Mouse (Mus musculus) T-helper 17 cell (primary cell): ENCODE data around the gene Gm10337.

Experiments
- in situ Hi-C, 2 experiments: fragments of 300-600 bp; cut with MboI, MseI; formaldehyde crosslinking; loops; 1 replicate in 1 of 2; 2 replicates in 1 of 2; pipeline ENCODE4 v1.15.1; 2025; ENCODE audit warnings: high pct_unique_total_duplicates in 2 of 2

Gm10337 gene

GRCm38 (mm10) chr15:102515261-102515660, 11.7 kb downstream of the Gm10337 start:
- in situ Hi-C loops: loop anchor here in 1 of 2 experiments (25.0 kb wide), 1 partner anchor 722 kb away; the partner anchor contains the start of genes Cbx5 and Hnrnpa1

- in situ Hi-C loops: loop anchor here in 1 of 2 experiments (25.0 kb wide), 1 partner anchor 722 kb away; the partner anchor contains the start of genes Cbx5 and Hnrnpa1
These were observed 12.3 kb downstream of the Gm10337 start for GRCm38 (mm10) chr15:102515791-102516190.

- in situ Hi-C loops: loop anchor here in 1 of 2 experiments (25.0 kb wide), 1 partner anchor 721 kb away; the partner anchor contains the start of genes Cbx5 and Hnrnpa1
These were observed 12.8 kb downstream of the Gm10337 start for GRCm38 (mm10) chr15:102516293-102516692.

- in situ Hi-C loops: loop anchor here in 1 of 2 experiments (25.0 kb wide), 1 partner anchor 720 kb away; the partner anchor contains the start of genes Cbx5 and Hnrnpa1
These were observed 13.3 kb downstream of the Gm10337 start, which contains the start of gene Map3k12 for GRCm38 (mm10) chr15:102516728-102517404. TSS of gene Map3k12 (minus strand) at chr15:102517064.

- in situ Hi-C loops: loop anchor here in 1 of 2 experiments (25.0 kb wide), 1 partner anchor 720 kb away; the partner anchor contains the start of genes Cbx5 and Hnrnpa1
These were observed 14.1 kb downstream of the Gm10337 start for GRCm38 (mm10) chr15:102517631-102517975.

GRCm38 (mm10) chr15:102517976-102518858, 14.7 kb downstream of the Gm10337 start, which contains the start of gene Tarbp2:
TSS of gene Tarbp2 (plus strand) at chr15:102518192.
- in situ Hi-C loops: loop anchor here in 1 of 2 experiments (25.0 kb wide), 1 partner anchor 719 kb away; the partner anchor contains the start of genes Cbx5 and Hnrnpa1

- in situ Hi-C loops: loop anchor here in 1 of 2 experiments (25.0 kb wide), 1 partner anchor 718 kb away; the partner anchor contains the start of genes Cbx5 and Hnrnpa1
These were observed 15.3 kb downstream of the Gm10337 start for GRCm38 (mm10) chr15:102518859-102519201.

GRCm38 (mm10) chr15:102519211-102520141, 16.0 kb downstream of the Gm10337 start:
- in situ Hi-C loops: loop anchor here in 1 of 2 experiments (25.0 kb wide), 1 partner anchor 718 kb away; the partner anchor contains the start of genes Cbx5 and Hnrnpa1

GRCm38 (mm10) chr15:102520416-102520815, 16.9 kb downstream of the Gm10337 start:
- in situ Hi-C loops: loop anchor here in 1 of 2 experiments (25.0 kb wide), 1 partner anchor 717 kb away; the partner anchor contains the start of genes Cbx5 and Hnrnpa1

GRCm38 (mm10) chr15:102521480-102521879, 18.0 kb downstream of the Gm10337 start:
- in situ Hi-C loops: loop anchor here in 1 of 2 experiments (25.0 kb wide), 1 partner anchor 716 kb away; the partner anchor contains the start of genes Cbx5 and Hnrnpa1

GRCm38 (mm10) chr15:102524892-102525485, 21.5 kb downstream of the Gm10337 start, which contains the start of gene Npff:
TSS of gene Npff (minus strand) at chr15:102524942.
- in situ Hi-C loops: loop anchor here in 1 of 2 experiments (25.0 kb wide), 1 partner anchor 712 kb away; the partner anchor contains the start of genes Cbx5 and Hnrnpa1

- in situ Hi-C loops: no loop called here
These were observed 22.8 kb downstream of the Gm10337 start for GRCm38 (mm10) chr15:102526111-102527002.

- in situ Hi-C loops: no loop called here
These were observed 24.4 kb downstream of the Gm10337 start for GRCm38 (mm10) chr15:102527936-102528335.

GRCm38 (mm10) chr15:102528396-102528795, 24.9 kb downstream of the Gm10337 start:
- in situ Hi-C loops: no loop called here

- in situ Hi-C loops: no loop called here
These were observed 27.0 kb downstream of the Gm10337 start for GRCm38 (mm10) chr15:102530566-102530965.

GRCm38 (mm10) chr15:102531586-102531985, 28.1 kb downstream of the Gm10337 start:
- in situ Hi-C loops: no loop called here

- in situ Hi-C loops: no loop called here
These were observed 28.8 kb downstream of the Gm10337 start for GRCm38 (mm10) chr15:102532106-102532900.

- in situ Hi-C loops: no loop called here
These were observed 30.4 kb downstream of the Gm10337 start for GRCm38 (mm10) chr15:102533926-102534325.
